Mouse (Mus musculus): ENCODE measurements around the gene Als2.

- TF ChIP-seq EP300 (IDR thresholded peaks at IDR 0.05) (no peak), CTCF (IDR thresholded peaks at IDR 0.05) (no peak)
Measured at GRCm38 (mm10) chr1:59167654-59168425, 69.2 kb downstream of the Als2 start.

Measured in lung, postnatal 0 days (tissue).